Mouse (Mus musculus) midbrain, embryonic 14.5 days (tissue): ENCODE measurements at regions not wholly inside any gene's neighbourhood (a gene's known extent, or its start where the extent isn't known, plus 50 kb on each side); places are given as distances from the start of the nearest gene placed in this dataset.

Experiments
- ATAC-seq: fragments of 200-750 bp; cut with Nextera tagmentation; 2 replicates; pipeline ENCODE4 v1.8.0; 2017; ENCODE audit warnings: moderate number of reproducible peaks, moderate library complexity; ENCODE audit not compliant: low FRiP score, low TSS enrichment
- DNase-seq: peaks from one replicate; pipeline ENCODE4 v3.0.0-alpha.2; 2015
- H3K27ac ChIP-seq: fragments of 300-500 bp; sonication (generic); replicated peaks from 2 replicates; pipeline ENCODE4 v1.5.1; 2014; ENCODE audit warnings: mild to moderate bottlenecking, low read depth, low read length, moderate library complexity
- H3K27me3 ChIP-seq: fragments of 300-500 bp; sonication (generic); 2 replicates; pipeline ENCODE4 v1.6.1; 2014; ENCODE audit warnings: low read length, control low read depth, mixed read lengths; ENCODE audit not compliant: control insufficient read depth, insufficient read depth
- H3K36me3 ChIP-seq: fragments of 300-500 bp; sonication (generic); 2 replicates; pipeline ENCODE4 v1.6.1; 2014; ENCODE audit warnings: low read length, control low read depth; ENCODE audit not compliant: control insufficient read depth, insufficient read depth
- H3K4me1 ChIP-seq: fragments of 300-500 bp; sonication (generic); 2 replicates; pipeline ENCODE4 v1.6.1; 2014; ENCODE audit warnings: mild to moderate bottlenecking, antibody characterized with exemption, low read length, control low read depth; ENCODE audit not compliant: control insufficient read depth, insufficient read depth
- H3K4me2 ChIP-seq: fragments of 300-500 bp; sonication (generic); 2 replicates; pipeline ENCODE4 v1.6.1; 2014; ENCODE audit warnings: mild to moderate bottlenecking, low read length, moderate library complexity
- H3K4me3 ChIP-seq: fragments of 300-500 bp; sonication (generic); replicated peaks from 2 replicates; pipeline ENCODE4 v1.5.1; 2014; ENCODE audit warnings: low read depth, low read length
- H3K9ac ChIP-seq: fragments of 300-500 bp; sonication (generic); replicated peaks from 2 replicates; pipeline ENCODE4 v1.6.1; 2014; ENCODE audit warnings: mild to moderate bottlenecking, low read length, moderate library complexity
- H3K9me3 ChIP-seq: fragments of 300-500 bp; sonication (generic); 2 replicates; pipeline ENCODE4 v1.6.1; 2016; ENCODE audit warnings: low read length, control low read depth, mixed read lengths; ENCODE audit not compliant: control insufficient read depth
- WGBS: fragments of 180-500 bp; shearing (Covaris S2); extraction: QIAGEN DNeasy Blood & Tissue Kit; methylation state at CpG from one replicate; pipeline ENCODE4 v1.1.7; 2014; 5-methylcytosine and 5-hydroxymethylcytosine counted together

- 0 out of 2 replicates have a peak, but pooled peaks cover 8% of the 10 kb centered on the region for H3K4me1 ChIP-seq
- H3K4me3 ChIP-seq = no peak overlapping the region
- no peak overlapping the region for H3K4me2 ChIP-seq
- ATAC-seq = no peak
- peaks cover 92% of the 10 kb centered on the region for H3K27me3 ChIP-seq
- H3K27ac ChIP-seq = no peak overlapping the region
- no peaks in the 10 kb centered on the region for H3K9me3 ChIP-seq
- WGBS = 2% methylated on average over 4 of the region's 4 CpGs
- H3K36me3 ChIP-seq = no peaks in the 10 kb centered on the region
- no peak overlapping the region for H3K9ac ChIP-seq
- no peak for DNase-seq
Measured at GRCm38 (mm10) chr7:70283166-70283565, 83.4 kb downstream of the Nr2f2 start.

- H3K27me3 ChIP-seq = peaks cover 92% of the 10 kb centered on the region
- H3K27ac ChIP-seq = no peak overlapping the region
- 0 out of 2 replicates have a peak, but pooled peaks cover 4% of the 10 kb centered on the region for H3K4me1 ChIP-seq
- no peak overlapping the region for H3K9ac ChIP-seq
- H3K9me3 ChIP-seq = no peaks in the 10 kb centered on the region
- WGBS = 2% methylated on average over 11 of the region's 11 CpGs
- H3K4me3 ChIP-seq = no peak overlapping the region
- peak; percentile 20 for DNase-seq
- no peak overlapping the region for H3K4me2 ChIP-seq
- ATAC-seq = no peak
- no peaks in the 10 kb centered on the region for H3K36me3 ChIP-seq
Measured at GRCm38 (mm10) chr7:70281891-70282515, 84.5 kb downstream of the Nr2f2 start.

- Histone ChIP-seq H3K27me3 (peaks cover 91% of the 10 kb centered on the region), H3K4me3 (no peak overlapping the region), H3K9ac (no peak overlapping the region), H3K9me3 (no peaks in the 10 kb centered on the region), H3K4me1 (0 out of 2 replicates have a peak, but pooled peaks cover 4% of the 10 kb centered on the region), H3K36me3 (no peaks in the 10 kb centered on the region), H3K4me2 (peak overlapping the region; percentile 44), H3K27ac (0 out of 2 replicates have a peak overlapping the region, but pooled peaks have one; percentile 13)
- WGBS = under 1% methylated on average over 22 of the region's 22 CpGs
- peak; percentile 36 for DNase-seq
- no peak for ATAC-seq
Measured at GRCm38 (mm10) chr7:70281381-70281750, 85.2 kb downstream of the Nr2f2 start.

- no peaks in the 10 kb centered on the region for H3K9me3 ChIP-seq
- WGBS = 2% methylated on average over 42 of the region's 42 CpGs
- H3K4me3 ChIP-seq = peak overlapping the region; percentile 10; the same call in 1 of the 2 replicates
- H3K4me2 ChIP-seq = peak overlapping the region; percentile 44
- H3K9ac ChIP-seq = no peak overlapping the region; the same call in 1 of the 2 replicates
- ATAC-seq = no peak
- H3K4me1 ChIP-seq = 0 out of 2 replicates have a peak, but pooled peaks cover 4% of the 10 kb centered on the region
- peaks cover 87% of the 10 kb centered on the region for H3K27me3 ChIP-seq
- H3K27ac ChIP-seq = peak overlapping the region; percentile 45; the same call in 1 of the 2 replicates
- DNase-seq = peak; percentile 38
- H3K36me3 ChIP-seq = no peaks in the 10 kb centered on the region
Measured at GRCm38 (mm10) chr7:70280643-70281380, 85.7 kb downstream of the Nr2f2 start.

- Histone ChIP-seq H3K9ac (no peak overlapping the region; the same call in 1 of the 2 replicates), H3K4me3 (peak overlapping the region; percentile 10), H3K4me1 (0 out of 2 replicates have a peak, but pooled peaks cover 4% of the 10 kb centered on the region), H3K36me3 (no peaks in the 10 kb centered on the region), H3K27me3 (peaks cover 80% of the 10 kb centered on the region), H3K4me2 (peak overlapping the region; percentile 44), H3K27ac (peak overlapping the region; percentile 45; the same call in 1 of the 2 replicates), H3K9me3 (no peaks in the 10 kb centered on the region)
- peak; percentile 50 for DNase-seq
- no peak for ATAC-seq
- 1% methylated on average over 31 of the region's 31 CpGs for WGBS
Measured at GRCm38 (mm10) chr7:70279927-70280642, 86.5 kb downstream of the Nr2f2 start.

GRCm38 (mm10) chr7:70279101-70279500, 87.4 kb downstream of the Nr2f2 start:
- no peaks in the 10 kb centered on the region for H3K9me3 ChIP-seq
- peaks cover 70% of the 10 kb centered on the region for H3K27me3 ChIP-seq
- no peaks in the 10 kb centered on the region for H3K36me3 ChIP-seq
- DNase-seq (peak; percentile 21), ATAC-seq (no peak)
- WGBS = 3% methylated on average over 3 of the region's 3 CpGs
- H3K9ac ChIP-seq = no peak overlapping the region
- H3K27ac ChIP-seq = no peak overlapping the region
- H3K4me1 ChIP-seq = 0 out of 2 replicates have a peak, but pooled peaks cover 4% of the 10 kb centered on the region
- no peak overlapping the region for H3K4me2 ChIP-seq
- no peak overlapping the region for H3K4me3 ChIP-seq

GRCm38 (mm10) chr7:70276078-70276477, 90.5 kb downstream of the Nr2f2 start:
- no peak for DNase-seq
- H3K27me3 ChIP-seq = peaks cover 40% of the 10 kb centered on the region
- no peaks in the 10 kb centered on the region for H3K9me3 ChIP-seq
- 0 out of 2 replicates have a peak, but pooled peaks cover 4% of the 10 kb centered on the region for H3K4me1 ChIP-seq
- H3K36me3 ChIP-seq = no peaks in the 10 kb centered on the region
- no peak overlapping the region for H3K4me2 ChIP-seq
- 83% methylated on average over 2 of the region's 2 CpGs for WGBS
- no peak overlapping the region for H3K27ac ChIP-seq
- no peak overlapping the region for H3K4me3 ChIP-seq
- ATAC-seq = no peak
- H3K9ac ChIP-seq = no peak overlapping the region

- ATAC-seq (no peak), DNase-seq (no peak)
- Histone ChIP-seq H3K9me3 (no peaks in the 10 kb centered on the region), H3K4me3 (no peak overlapping the region), H3K4me1 (no peaks in the 10 kb centered on the region), H3K9ac (no peak overlapping the region), H3K4me2 (no peak overlapping the region), H3K27me3 (peaks cover 27% of the 10 kb centered on the region), H3K36me3 (no peaks in the 10 kb centered on the region), H3K27ac (no peak overlapping the region)
- WGBS = 62% methylated on average over 2 of the region's 2 CpGs
Measured at GRCm38 (mm10) chr7:70274312-70274711, 92.2 kb downstream of the Nr2f2 start.
